Mouse (Mus musculus): ENCODE data around the gene Larp1. TPM values are rescaled to one million over a fixed set of nuclear protein-coding genes. Genes with fewer than 3 reads are reported as not detected.
A peak's percentile ranks its signal among the peaks of the same experiment; 100 is the strongest.

The Larp1 gene
- polyA plus RNA-seq, 1 experiment from 2014 or later, result 19.5 TPM

DNA sequence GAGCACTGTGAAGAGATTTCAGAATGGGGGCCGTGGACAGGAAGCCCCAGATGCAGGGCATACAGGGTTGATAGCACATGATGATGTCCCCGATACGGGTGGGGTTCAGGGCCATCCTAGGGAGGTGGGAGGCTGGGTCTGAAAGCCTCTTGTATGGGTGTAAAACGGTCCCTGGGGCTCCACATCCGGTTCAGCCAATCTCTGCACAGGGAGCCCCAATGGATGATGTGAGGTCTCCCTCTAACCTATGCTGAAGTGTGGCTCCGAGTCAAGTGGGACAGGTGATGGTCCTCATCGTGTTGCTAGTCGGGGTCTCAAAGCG, 35.0 kb upstream of the Larp1 start:
- WGBS (ENCODE audit: insufficient replicate concordance), result 52% methylated on average over 9 of the region's 9 CpGs
- H3K9ac ChIP-seq (ENCODE audit: low read depth, low read length), result no peak overlapping the region
- no peak overlapping the region for H3K27ac ChIP-seq (ENCODE audit: low read depth, low read length)
- no peaks in the 10 kb centered on the region for H3K27me3 ChIP-seq (ENCODE audit: control insufficient read depth, insufficient read depth, low read length)
- no peak for ATAC-seq (replicated peaks; ENCODE audit: insufficient number of reproducible peaks, low FRiP score, low TSS enrichment)
- H3K9me3 ChIP-seq (replicated peaks; ENCODE audit: control insufficient read depth, low read length), result no peaks in the 10 kb centered on the region
- no peaks in the 10 kb centered on the region for H3K36me3 ChIP-seq (ENCODE audit: control insufficient read depth, insufficient read depth, low read length)
- no peak overlapping the region for H3K4me3 ChIP-seq (ENCODE audit: low read depth, low read length)
- no peaks in the 10 kb centered on the region for H3K4me1 ChIP-seq (ENCODE audit: control insufficient read depth, insufficient read depth, low read length)
- H3K4me2 ChIP-seq, result no peak overlapping the region

DNA sequence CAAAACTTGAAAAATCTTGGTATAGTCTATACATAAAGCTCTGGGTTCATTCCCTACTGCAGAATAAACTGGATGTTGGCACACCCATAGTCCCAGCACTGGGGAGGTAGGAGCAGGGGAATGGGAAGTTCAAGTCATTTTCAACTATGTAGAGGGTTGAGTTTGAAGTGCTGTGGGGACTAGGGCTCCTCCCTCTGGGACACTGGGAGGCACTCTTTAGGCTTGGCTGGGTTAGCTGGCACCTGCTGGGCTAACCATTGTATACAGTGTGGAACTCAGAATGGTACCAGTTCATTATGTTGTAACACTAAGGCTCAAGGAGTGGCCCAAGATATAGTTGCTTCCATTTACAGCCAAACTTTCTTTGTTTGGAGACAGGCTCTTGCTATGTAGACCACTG, 33.0 kb upstream of the Larp1 start:
- peaks cover 10% of the 10 kb centered on the region for H3K4me1 ChIP-seq (ENCODE audit: control insufficient read depth, insufficient read depth, low read length)
- H3K4me3 ChIP-seq (ENCODE audit: low read depth, low read length), result no peak overlapping the region
- no peaks in the 10 kb centered on the region for H3K36me3 ChIP-seq (ENCODE audit: control insufficient read depth, insufficient read depth, low read length)
- no peak overlapping the region for H3K9ac ChIP-seq (ENCODE audit: low read depth, low read length)
- no peaks in the 10 kb centered on the region for H3K27me3 ChIP-seq (ENCODE audit: control insufficient read depth, insufficient read depth, low read length)
- H3K27ac ChIP-seq (ENCODE audit: low read depth, low read length), result no peak overlapping the region
- no peak overlapping the region for H3K4me2 ChIP-seq
- no peaks in the 10 kb centered on the region for H3K9me3 ChIP-seq (replicated peaks; ENCODE audit: control insufficient read depth, low read length)
- ATAC-seq (replicated peaks; ENCODE audit: insufficient number of reproducible peaks, low FRiP score, low TSS enrichment), result no peak

DNA sequence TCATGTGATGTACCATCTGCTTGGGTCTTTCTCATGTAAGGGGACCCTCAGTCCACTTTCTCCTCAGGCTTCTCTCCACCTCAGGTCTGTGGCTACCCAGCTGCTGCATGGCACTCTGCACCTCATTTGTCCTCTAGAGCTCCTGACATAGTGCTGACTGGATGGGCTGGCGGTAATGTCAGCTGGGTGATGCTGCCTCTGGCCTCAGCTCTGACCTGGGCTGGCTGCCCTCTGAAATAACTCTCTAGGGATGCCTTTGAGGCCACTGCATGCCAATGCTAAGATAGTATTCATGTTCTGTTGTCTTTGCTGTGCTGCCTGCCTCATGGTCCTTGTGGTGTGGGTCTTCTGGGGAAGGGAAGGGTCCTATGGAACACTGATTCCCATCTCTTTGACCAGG, 31.2 kb upstream of the Larp1 start:
- H3K27ac ChIP-seq (ENCODE audit: low read depth, low read length), result no peak overlapping the region
- H3K9me3 ChIP-seq (replicated peaks; ENCODE audit: control insufficient read depth, low read length), result no peaks in the 10 kb centered on the region
- no peaks in the 10 kb centered on the region for H3K27me3 ChIP-seq (ENCODE audit: control insufficient read depth, insufficient read depth, low read length)
- H3K4me1 ChIP-seq (ENCODE audit: control insufficient read depth, insufficient read depth, low read length), result peaks cover 12% of the 10 kb centered on the region
- H3K4me2 ChIP-seq, result no peak overlapping the region
- no peak for ATAC-seq (replicated peaks; ENCODE audit: insufficient number of reproducible peaks, low FRiP score, low TSS enrichment)
- H3K36me3 ChIP-seq (ENCODE audit: control insufficient read depth, insufficient read depth, low read length), result no peaks in the 10 kb centered on the region
- WGBS (ENCODE audit: insufficient replicate concordance), result 52% methylated on average over 1 of the region's 1 CpGs
- no peak overlapping the region for H3K4me3 ChIP-seq (ENCODE audit: low read depth, low read length)
- H3K9ac ChIP-seq (ENCODE audit: low read depth, low read length), result no peak overlapping the region

DNA sequence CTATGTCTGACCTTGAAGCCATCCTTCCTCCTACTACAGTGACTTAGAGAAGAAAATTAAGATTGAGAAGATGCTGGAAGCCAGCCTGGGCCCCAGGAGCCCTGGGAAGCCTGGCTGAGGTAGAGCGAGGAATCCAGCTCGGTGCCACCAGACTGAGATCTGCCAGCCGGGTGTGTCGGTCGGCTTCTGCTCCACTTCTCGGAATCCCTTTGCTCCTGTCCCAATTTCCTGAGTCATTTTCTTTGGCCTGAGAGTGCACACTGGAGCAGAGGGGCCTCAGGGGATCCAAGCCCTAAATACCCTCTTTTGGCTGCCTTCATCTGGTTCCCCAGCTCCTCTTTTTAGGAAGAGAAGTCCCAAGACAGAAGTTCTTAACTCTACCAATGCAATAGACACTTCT, 29.2 kb upstream of the Larp1 start:
- H3K4me3 ChIP-seq (ENCODE audit: low read depth, low read length), result no peak overlapping the region
- H3K27me3 ChIP-seq (ENCODE audit: control insufficient read depth, insufficient read depth, low read length), result no peaks in the 10 kb centered on the region
- H3K36me3 ChIP-seq (ENCODE audit: control insufficient read depth, insufficient read depth, low read length), result no peaks in the 10 kb centered on the region
- no peak for ATAC-seq (replicated peaks; ENCODE audit: insufficient number of reproducible peaks, low FRiP score, low TSS enrichment)
- H3K4me2 ChIP-seq, result no peak overlapping the region
- no peak overlapping the region for H3K27ac ChIP-seq (ENCODE audit: low read depth, low read length)
- 87% methylated on average over 6 of the region's 6 CpGs for WGBS (ENCODE audit: insufficient replicate concordance)
- H3K4me1 ChIP-seq (ENCODE audit: control insufficient read depth, insufficient read depth, low read length), result peaks cover 26% of the 10 kb centered on the region
- H3K9ac ChIP-seq (ENCODE audit: low read depth, low read length), result no peak overlapping the region
- no peaks in the 10 kb centered on the region for H3K9me3 ChIP-seq (replicated peaks; ENCODE audit: control insufficient read depth, low read length)

DNA sequence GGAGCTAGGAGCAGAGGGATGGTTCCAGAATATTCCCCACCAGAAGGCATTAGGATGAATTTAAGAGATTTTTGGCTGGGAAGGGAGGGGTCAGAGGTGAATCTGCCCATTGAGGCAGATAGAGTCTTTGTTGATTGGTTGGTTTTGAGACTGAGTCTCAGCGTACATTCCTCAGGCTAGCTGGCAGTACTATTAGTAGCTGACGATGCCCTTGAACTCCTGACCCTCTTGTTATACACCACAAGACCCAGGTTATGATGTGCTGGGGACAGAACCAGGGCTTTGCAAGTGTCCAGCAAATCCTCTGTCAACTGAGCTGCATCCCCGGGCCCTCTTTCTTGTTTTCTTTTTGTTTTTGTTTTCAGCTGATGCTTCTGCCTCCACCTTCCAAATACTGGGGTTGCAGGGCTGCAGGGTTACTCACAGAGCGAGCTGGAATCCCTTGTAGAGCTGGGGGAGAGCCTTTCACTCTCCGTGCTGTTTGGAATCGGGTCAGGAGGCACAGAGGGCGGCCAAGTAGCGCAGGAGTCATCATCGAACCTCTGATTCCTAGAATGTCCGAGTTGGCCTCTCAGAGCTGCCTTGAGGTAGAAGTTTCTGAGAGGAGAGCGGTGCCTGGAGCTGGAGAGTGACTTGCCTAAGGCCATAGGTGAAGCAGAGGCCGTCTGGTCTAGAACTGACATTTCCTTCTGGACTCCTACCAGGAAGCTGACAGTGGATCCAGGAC, 27.6 kb upstream of the Larp1 start:
- no peaks in the 10 kb centered on the region for H3K27me3 ChIP-seq (ENCODE audit: control insufficient read depth, insufficient read depth, low read length)
- no peak overlapping the region for H3K9ac ChIP-seq (ENCODE audit: low read depth, low read length)
- no peak overlapping the region for H3K27ac ChIP-seq (ENCODE audit: low read depth, low read length)
- no peaks in the 10 kb centered on the region for H3K36me3 ChIP-seq (ENCODE audit: control insufficient read depth, insufficient read depth, low read length)
- H3K9me3 ChIP-seq (replicated peaks; ENCODE audit: control insufficient read depth, low read length), result no peaks in the 10 kb centered on the region
- WGBS (ENCODE audit: insufficient replicate concordance), result 81% methylated on average over 12 of the region's 12 CpGs
- no peak overlapping the region for H3K4me3 ChIP-seq (ENCODE audit: low read depth, low read length)
- H3K4me2 ChIP-seq, result no peak overlapping the region
- ATAC-seq (replicated peaks; ENCODE audit: insufficient number of reproducible peaks, low FRiP score, low TSS enrichment), result no peak
- H3K4me1 ChIP-seq (ENCODE audit: control insufficient read depth, insufficient read depth, low read length), result peaks cover 33% of the 10 kb centered on the region

DNA sequence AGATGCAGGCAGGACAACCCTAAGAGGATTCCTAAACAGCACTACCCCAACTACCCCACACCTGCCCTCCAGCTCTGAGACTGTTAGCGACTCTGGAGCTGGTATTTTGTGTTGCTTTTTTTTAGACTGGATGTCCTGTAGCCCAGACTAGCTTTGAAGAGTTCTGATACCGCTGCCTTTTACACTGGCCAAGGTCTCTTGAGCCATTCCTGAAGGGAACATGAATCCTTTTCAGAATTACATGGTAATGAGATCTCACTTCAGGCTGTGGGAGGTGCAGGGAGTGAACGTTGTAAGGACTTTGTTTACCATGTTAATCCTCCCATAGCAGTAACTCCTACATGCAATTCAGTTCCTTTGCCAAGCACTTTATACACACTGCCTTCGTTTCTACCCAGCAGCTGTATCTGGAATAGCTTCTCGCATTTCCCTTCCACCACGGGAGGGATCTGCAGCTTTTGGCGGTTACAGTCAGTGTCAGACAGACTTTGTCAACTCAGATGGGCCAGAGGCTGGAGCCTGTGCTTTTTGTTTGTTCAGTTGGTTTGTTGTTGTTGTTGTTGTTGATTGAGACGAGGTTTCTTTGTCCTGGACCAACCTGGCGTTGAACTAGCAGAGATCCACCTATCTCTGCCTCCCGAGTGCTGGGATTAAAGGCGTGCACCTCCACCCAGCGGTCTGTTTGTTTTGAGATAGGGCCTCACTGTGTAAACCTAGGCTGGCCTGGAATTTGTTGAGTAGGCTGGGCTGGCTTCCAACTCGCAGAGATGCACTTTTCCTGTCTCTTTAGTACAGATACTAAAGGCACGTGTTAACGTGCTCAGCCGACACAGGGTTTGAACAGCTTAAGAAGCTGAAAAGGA, 25.2 kb upstream of the Larp1 start:
- peak; percentile 84 for ATAC-seq (replicated peaks; ENCODE audit: insufficient number of reproducible peaks, low FRiP score, low TSS enrichment)
- Histone ChIP-seq H3K9ac (ENCODE audit: low read depth, low read length) (peak overlapping the region; percentile 2; the same call in 1 of the 2 replicates), H3K4me2 (peak overlapping the region; percentile 2; the same call in 1 of the 2 replicates), H3K9me3 (replicated peaks; ENCODE audit: control insufficient read depth, low read length) (no peaks in the 10 kb centered on the region), H3K27me3 (ENCODE audit: control insufficient read depth, insufficient read depth, low read length) (no peaks in the 10 kb centered on the region), H3K4me1 (ENCODE audit: control insufficient read depth, insufficient read depth, low read length) (peaks cover 33% of the 10 kb centered on the region), H3K4me3 (ENCODE audit: low read depth, low read length) (no peak overlapping the region), H3K27ac (ENCODE audit: low read depth, low read length) (peak overlapping the region; percentile 60), H3K36me3 (ENCODE audit: control insufficient read depth, insufficient read depth, low read length) (no peaks in the 10 kb centered on the region)
- WGBS (ENCODE audit: insufficient replicate concordance), result 20% methylated on average over 16 of the region's 16 CpGs

DNA sequence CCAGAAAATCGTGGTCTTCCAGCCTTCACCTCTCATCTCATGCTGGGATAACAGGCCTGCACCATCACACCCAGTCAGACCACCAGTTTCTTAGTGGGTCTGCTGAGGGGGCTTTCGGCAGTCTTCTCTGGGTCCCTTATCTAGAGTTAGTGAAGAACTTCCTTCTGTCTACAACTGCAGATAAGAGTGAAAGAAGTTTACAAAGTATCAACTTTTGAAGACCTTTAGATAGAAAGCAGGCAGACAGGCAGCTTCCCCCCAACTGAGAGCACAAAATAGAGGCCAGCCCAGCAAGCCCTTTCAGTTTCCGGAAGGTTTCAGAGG, 24.6 kb upstream of the Larp1 start:
- Histone ChIP-seq H3K9me3 (replicated peaks; ENCODE audit: control insufficient read depth, low read length) (no peaks in the 10 kb centered on the region), H3K36me3 (ENCODE audit: control insufficient read depth, insufficient read depth, low read length) (no peaks in the 10 kb centered on the region), H3K27me3 (ENCODE audit: control insufficient read depth, insufficient read depth, low read length) (no peaks in the 10 kb centered on the region), H3K4me1 (ENCODE audit: control insufficient read depth, insufficient read depth, low read length) (peaks cover 33% of the 10 kb centered on the region), H3K27ac (ENCODE audit: low read depth, low read length) (peak overlapping the region; percentile 60), H3K4me3 (ENCODE audit: low read depth, low read length) (no peak overlapping the region), H3K9ac (ENCODE audit: low read depth, low read length) (peak overlapping the region; percentile 2; the same call in 1 of the 2 replicates), H3K4me2 (peak overlapping the region; percentile 2; the same call in 1 of the 2 replicates)
- WGBS (ENCODE audit: insufficient replicate concordance), result 8% methylated on average over 3 of the region's 3 CpGs
- peak; percentile 6; the same call in 1 of the 2 replicates for ATAC-seq (replicated peaks; ENCODE audit: insufficient number of reproducible peaks, low FRiP score, low TSS enrichment)

DNA sequence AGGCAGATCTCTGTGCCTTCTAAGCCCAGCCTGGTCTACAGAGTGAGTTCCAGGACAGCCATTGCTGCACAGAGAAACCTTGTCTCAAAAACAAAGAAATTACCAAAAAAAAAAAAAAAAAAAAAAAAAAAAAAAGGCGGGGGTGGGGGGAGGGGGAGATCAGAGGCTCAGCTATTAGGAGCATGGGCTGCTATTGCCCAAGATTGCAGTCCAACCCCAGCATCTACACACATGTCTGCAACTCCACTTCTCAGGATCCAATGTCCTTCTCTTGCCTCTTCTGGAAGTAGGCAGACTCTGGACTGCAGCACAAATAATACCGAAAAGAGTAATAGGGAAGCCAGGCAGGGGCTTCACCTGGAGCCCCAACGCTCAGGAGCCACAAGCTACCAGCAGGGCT, 23.4 kb upstream of the Larp1 start:
- no peak overlapping the region for H3K4me3 ChIP-seq (ENCODE audit: low read depth, low read length)
- 92% methylated on average over 2 of the region's 3 CpGs for WGBS (ENCODE audit: insufficient replicate concordance)
- no peak overlapping the region for H3K9ac ChIP-seq (ENCODE audit: low read depth, low read length)
- no peaks in the 10 kb centered on the region for H3K9me3 ChIP-seq (replicated peaks; ENCODE audit: control insufficient read depth, low read length)
- H3K36me3 ChIP-seq (ENCODE audit: control insufficient read depth, insufficient read depth, low read length), result no peaks in the 10 kb centered on the region
- H3K27ac ChIP-seq (ENCODE audit: low read depth, low read length), result no peak overlapping the region
- peaks cover 26% of the 10 kb centered on the region for H3K4me1 ChIP-seq (ENCODE audit: control insufficient read depth, insufficient read depth, low read length)
- ATAC-seq (replicated peaks; ENCODE audit: insufficient number of reproducible peaks, low FRiP score, low TSS enrichment), result no peak
- H3K4me2 ChIP-seq, result no peak overlapping the region
- no peaks in the 10 kb centered on the region for H3K27me3 ChIP-seq (ENCODE audit: control insufficient read depth, insufficient read depth, low read length)

DNA sequence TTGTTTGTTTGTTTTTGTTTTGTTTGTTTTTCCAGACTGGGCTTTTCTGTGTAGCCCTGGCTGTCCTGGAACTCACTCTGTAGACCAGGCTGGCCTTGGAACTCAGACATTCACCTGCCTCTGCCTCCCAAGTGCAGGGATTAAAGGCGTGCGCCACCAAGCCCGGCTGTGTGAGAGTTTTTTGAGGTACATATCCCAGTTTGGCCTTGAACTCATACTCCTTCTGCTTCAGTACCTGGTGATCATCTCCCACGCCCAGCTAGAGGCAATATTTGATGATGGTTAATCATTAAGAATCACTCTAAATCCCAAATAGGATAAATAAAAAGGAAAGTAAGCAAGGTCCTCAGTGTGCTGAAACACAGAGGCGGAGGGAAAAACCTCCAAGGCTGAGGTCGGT, 22.8 kb upstream of the Larp1 start:
- H3K9me3 ChIP-seq (replicated peaks; ENCODE audit: control insufficient read depth, low read length), result no peaks in the 10 kb centered on the region
- H3K4me2 ChIP-seq, result no peak overlapping the region
- no peak for ATAC-seq (replicated peaks; ENCODE audit: insufficient number of reproducible peaks, low FRiP score, low TSS enrichment)
- no peak overlapping the region for H3K4me3 ChIP-seq (ENCODE audit: low read depth, low read length)
- no peaks in the 10 kb centered on the region for H3K36me3 ChIP-seq (ENCODE audit: control insufficient read depth, insufficient read depth, low read length)
- no peak overlapping the region for H3K9ac ChIP-seq (ENCODE audit: low read depth, low read length)
- H3K27me3 ChIP-seq (ENCODE audit: control insufficient read depth, insufficient read depth, low read length), result no peaks in the 10 kb centered on the region
- no peak overlapping the region for H3K27ac ChIP-seq (ENCODE audit: low read depth, low read length)
- H3K4me1 ChIP-seq (ENCODE audit: control insufficient read depth, insufficient read depth, low read length), result peaks cover 21% of the 10 kb centered on the region
- 83% methylated on average over 6 of the region's 6 CpGs for WGBS (ENCODE audit: insufficient replicate concordance)
